Mouse (Mus musculus): ENCODE results near the gene Spata13. TPM values are rescaled to one million over a fixed set of nuclear protein-coding genes. Genes with fewer than 3 reads are reported as not detected.

Spata13 gene
- polyA plus RNA-seq, 1 experiment from 2014 or later: 23.0 TPM

DNA sequence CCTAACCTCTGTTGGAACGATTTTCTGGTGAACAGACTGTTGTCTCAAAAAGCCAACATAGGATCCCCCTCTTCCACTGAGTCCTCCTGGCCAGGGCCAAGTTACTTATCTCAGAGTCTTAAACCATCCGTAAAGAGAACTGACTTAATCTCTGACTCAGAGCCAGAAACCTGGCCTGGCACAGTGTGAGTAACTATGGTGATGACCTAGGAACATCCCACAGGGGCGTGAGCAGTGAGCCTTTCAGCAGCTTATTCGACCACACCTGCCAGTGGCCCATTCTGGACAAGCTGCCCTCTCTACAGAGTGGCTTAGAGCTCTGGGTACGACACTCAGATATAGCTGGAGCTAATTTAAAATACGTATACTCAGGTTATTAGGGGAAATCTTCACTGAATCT is 92.3 kb downstream of the Spata13 start:
- H3K4me1 ChIP-seq: peaks cover 21% of the 10 kb centered on the region; the same call in 1 of the 2 replicates
- no peak for ATAC-seq (ENCODE audit: insufficient number of reproducible peaks, insufficient read depth, low FRiP score, low TSS enrichment)
- H3K9ac ChIP-seq: no peak overlapping the region
- H3K4me2 ChIP-seq (replicated peaks): no peak overlapping the region
- H3K4me3 ChIP-seq: no peak overlapping the region
- no peak overlapping the region for H3K27ac ChIP-seq
- 72% methylated on average over 6 of the region's 6 CpGs for WGBS
- H3K27me3 ChIP-seq: no peaks in the 10 kb centered on the region
- no peaks in the 10 kb centered on the region for H3K9me3 ChIP-seq
- no peaks in the 10 kb centered on the region for H3K36me3 ChIP-seq

DNA sequence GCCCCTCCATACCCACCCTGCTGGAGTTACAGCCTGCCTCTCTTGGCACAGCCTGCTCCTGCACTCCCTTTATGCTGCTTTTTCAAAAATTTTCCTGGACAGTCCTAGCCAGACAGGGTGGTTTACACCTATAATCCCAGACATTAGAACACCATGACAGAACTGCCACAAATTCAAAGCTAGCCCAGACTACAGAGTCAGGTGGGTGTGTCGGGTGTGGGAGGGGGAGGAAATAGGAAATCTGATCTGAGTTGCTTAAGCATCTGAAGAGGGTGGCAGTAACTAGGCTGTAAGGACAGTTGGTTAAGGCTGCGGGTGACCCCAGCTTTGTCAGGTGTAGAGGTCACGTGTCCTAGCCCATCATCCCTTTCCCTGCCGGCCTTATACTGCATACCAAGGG is 93.3 kb downstream of the Spata13 start:
- WGBS: 53% methylated on average over 4 of the region's 4 CpGs
- H3K9me3 ChIP-seq: no peaks in the 10 kb centered on the region
- H3K4me1 ChIP-seq: peaks cover 15% of the 10 kb centered on the region; the same call in 1 of the 2 replicates
- H3K27me3 ChIP-seq: no peaks in the 10 kb centered on the region
- H3K4me2 ChIP-seq (replicated peaks): no peak overlapping the region
- H3K36me3 ChIP-seq: no peaks in the 10 kb centered on the region
- H3K9ac ChIP-seq: no peak overlapping the region
- no peak overlapping the region for H3K27ac ChIP-seq
- H3K4me3 ChIP-seq: no peak overlapping the region
- 0 out of 2 replicates have a peak, but pooled peaks have one; percentile 7 for ATAC-seq (ENCODE audit: insufficient number of reproducible peaks, insufficient read depth, low FRiP score, low TSS enrichment)

DNA sequence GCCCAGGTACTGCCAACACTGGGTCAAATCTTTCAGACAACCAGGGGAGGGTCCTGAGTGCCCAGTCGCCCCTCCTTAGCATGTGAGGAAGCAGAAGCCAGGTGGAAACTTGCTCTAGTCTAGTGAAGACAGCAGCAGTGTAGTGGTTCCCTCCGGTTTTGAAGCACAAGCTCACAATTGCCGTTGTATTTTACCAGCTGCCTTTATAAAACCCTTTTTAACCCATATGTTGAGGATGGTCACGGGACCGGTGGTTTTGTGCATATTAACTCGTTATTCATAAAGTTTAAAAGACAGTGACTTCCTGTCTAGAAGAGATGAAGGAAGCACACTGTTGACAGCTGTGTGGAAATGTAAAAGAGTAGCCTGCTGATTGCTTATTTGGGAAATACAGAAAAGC is 98.3 kb downstream of the Spata13 start:
- Histone ChIP-seq H3K9me3 (no peaks in the 10 kb centered on the region), H3K27me3 (no peaks in the 10 kb centered on the region), H3K4me3 (no peak overlapping the region), H3K4me1 (peaks cover 48% of the 10 kb centered on the region), H3K4me2 (replicated peaks) (no peak overlapping the region), H3K36me3 (no peaks in the 10 kb centered on the region), H3K27ac (no peak overlapping the region), H3K9ac (no peak overlapping the region)
- ATAC-seq (ENCODE audit: insufficient number of reproducible peaks, insufficient read depth, low FRiP score, low TSS enrichment): no peak
- WGBS: 51% methylated on average over 6 of the region's 6 CpGs

DNA sequence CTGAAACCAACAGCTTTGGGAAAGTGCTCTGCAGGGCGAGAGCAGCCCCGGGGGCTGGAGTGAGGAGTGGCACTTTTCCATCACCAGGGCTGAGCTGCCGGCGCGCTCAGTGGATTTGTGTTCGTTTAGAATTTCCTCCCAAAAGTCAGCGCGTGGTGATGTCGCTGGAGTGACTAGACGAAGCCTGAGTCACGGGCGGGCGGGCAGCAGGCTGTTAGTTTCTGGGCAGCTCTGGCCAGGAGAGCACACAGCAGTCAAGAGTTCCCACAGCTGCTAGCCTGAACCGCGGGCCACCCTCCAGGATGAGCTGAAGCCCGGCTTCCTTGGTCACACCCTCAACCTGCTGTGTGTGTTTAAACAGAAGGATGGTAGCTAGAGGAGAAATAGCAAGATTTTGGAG is 99.0 kb downstream of the Spata13 start:
- H3K27ac ChIP-seq: peak overlapping the region; percentile 38; the same call in 1 of the 2 replicates
- H3K9ac ChIP-seq: peak overlapping the region; percentile 28; the same call in 1 of the 2 replicates
- ATAC-seq (ENCODE audit: insufficient number of reproducible peaks, insufficient read depth, low FRiP score, low TSS enrichment): no peak
- peak overlapping the region; percentile 35 for H3K4me2 ChIP-seq (replicated peaks)
- no peaks in the 10 kb centered on the region for H3K36me3 ChIP-seq
- no peaks in the 10 kb centered on the region for H3K9me3 ChIP-seq
- 5% methylated on average over 16 of the region's 16 CpGs for WGBS
- H3K27me3 ChIP-seq: no peaks in the 10 kb centered on the region
- H3K4me1 ChIP-seq: peaks cover 47% of the 10 kb centered on the region
- no peak overlapping the region for H3K4me3 ChIP-seq

DNA sequence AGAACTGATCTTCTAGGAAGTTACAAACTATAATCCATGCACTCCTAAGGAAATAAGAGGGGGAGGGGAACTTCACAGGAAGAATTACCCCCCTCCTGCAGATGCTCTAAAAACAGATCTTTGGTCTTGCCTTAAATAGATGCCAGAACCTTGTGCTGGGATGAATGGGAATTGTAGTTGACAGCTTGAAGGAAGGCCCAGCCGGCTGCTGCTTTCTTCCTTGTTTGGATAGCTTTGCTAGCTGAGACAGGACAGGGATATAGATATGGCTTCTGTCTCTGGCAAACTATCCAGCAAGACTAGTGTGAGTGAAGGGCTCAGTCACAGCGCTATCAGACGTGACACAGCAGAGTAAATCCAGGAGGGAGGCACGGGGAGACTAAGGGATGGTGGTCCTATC is 99.9 kb downstream of the Spata13 start:
- Histone ChIP-seq H3K27me3 (no peaks in the 10 kb centered on the region), H3K27ac (peak overlapping the region; percentile 61), H3K4me1 (peaks cover 49% of the 10 kb centered on the region), H3K4me2 (replicated peaks) (0 out of 2 replicates have a peak overlapping the region, but pooled peaks have one; percentile 35), H3K9ac (no peak overlapping the region), H3K4me3 (no peak overlapping the region), H3K36me3 (no peaks in the 10 kb centered on the region), H3K9me3 (no peaks in the 10 kb centered on the region)
- no peak for ATAC-seq (ENCODE audit: insufficient number of reproducible peaks, insufficient read depth, low FRiP score, low TSS enrichment)
- 42% methylated on average over 4 of the region's 4 CpGs for WGBS

DNA sequence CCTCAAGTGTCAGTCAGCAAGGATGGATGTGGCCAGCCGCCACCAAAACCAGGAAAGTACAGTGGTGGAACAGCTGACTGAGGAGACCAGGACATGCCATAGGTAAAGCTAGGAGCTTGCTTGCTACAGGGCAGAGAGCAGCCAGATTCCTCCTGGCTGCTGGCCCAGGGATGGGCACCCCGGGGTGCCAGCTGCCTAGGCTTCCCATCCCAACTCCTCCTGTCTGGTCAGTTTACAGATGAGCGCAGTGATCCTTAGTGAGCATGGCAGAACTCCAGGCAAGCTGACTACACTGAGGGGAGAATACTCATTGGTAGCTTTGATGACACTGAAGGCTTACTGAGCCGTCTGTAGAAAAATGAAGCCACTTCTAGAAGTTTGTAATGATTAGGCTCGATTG is 101.4 kb downstream of the Spata13 start:
- Histone ChIP-seq H3K9me3 (no peaks in the 10 kb centered on the region), H3K4me1 (peaks cover 58% of the 10 kb centered on the region), H3K27ac (no peak overlapping the region), H3K9ac (no peak overlapping the region), H3K4me3 (no peak overlapping the region), H3K27me3 (no peaks in the 10 kb centered on the region), H3K4me2 (replicated peaks) (no peak overlapping the region), H3K36me3 (no peaks in the 10 kb centered on the region)
- 64% methylated on average over 5 of the region's 5 CpGs for WGBS
- ATAC-seq (ENCODE audit: insufficient number of reproducible peaks, insufficient read depth, low FRiP score, low TSS enrichment): no peak

DNA sequence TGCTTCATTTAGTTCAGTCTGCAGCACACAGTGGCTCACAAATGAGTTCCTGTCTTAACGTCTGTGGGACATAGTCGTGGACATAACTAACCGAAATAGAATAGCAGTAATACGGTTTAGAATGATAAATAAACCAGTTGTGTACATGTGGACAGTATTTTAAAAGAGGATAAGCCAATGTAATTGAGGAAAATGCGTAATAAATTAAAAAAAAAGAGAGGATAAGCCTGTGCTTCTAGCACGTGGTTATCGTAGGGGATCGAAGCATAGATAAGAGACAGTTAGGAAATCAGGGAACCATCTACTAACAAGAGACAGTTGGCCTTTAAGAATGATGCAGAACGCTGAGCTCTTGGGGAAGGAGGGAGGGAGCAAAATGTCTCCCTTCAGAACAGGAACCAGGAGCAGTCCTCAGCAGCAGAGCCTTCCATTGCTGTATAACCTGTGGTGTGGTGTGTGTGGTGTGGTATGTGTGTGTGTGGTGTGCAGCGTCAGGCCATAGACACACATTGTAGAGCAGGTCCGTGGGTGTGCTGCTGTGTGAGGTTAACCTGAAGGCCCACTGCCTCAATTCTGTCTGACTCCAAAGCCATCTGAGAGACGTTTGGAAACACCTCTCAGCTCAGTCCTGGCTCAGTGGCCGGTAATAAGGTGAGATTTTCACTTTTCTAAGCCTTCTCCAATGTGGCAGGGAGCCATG is 102.2 kb downstream of the Spata13 start:
- 57% methylated on average over 13 of the region's 13 CpGs for WGBS
- Histone ChIP-seq H3K9me3 (no peaks in the 10 kb centered on the region), H3K9ac (no peak overlapping the region), H3K27ac (peak overlapping the region; percentile 84), H3K27me3 (no peaks in the 10 kb centered on the region), H3K4me1 (peaks cover 58% of the 10 kb centered on the region), H3K36me3 (no peaks in the 10 kb centered on the region), H3K4me3 (no peak overlapping the region), H3K4me2 (replicated peaks) (no peak overlapping the region)
- no peak for ATAC-seq (ENCODE audit: insufficient number of reproducible peaks, insufficient read depth, low FRiP score, low TSS enrichment)

DNA sequence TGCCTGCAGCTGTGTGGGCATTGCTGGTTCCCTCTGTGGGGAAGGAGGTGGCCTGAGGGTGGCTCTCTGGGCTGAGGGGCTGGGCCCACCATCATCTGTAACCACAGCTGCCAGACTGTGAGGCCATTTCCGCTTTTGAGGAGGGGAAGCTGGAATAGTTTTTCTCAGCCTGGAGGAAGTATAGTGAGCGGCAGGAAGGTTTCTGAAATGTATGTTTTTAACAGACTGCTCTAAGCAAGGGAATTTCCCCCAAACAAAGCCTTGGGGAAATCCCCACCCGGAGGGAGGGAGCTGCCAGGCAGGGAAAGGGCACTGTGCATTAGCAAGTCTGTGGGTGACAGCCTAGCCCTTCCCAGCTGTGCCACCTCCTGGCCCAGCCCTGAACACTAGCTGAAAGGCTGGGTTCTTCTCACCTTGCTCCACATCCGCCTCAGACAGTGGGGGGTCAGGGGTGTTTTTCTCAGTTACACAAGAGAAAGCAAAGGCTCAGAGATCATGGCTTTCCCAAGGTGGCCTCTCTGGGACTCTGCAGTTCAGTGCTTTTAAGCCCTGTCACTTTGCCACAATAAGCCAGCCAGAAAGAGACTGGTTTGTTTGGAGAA is 102.9 kb downstream of the Spata13 start:
- Histone ChIP-seq H3K4me1 (peaks cover 62% of the 10 kb centered on the region), H3K9me3 (no peaks in the 10 kb centered on the region), H3K27me3 (no peaks in the 10 kb centered on the region), H3K4me3 (no peak overlapping the region), H3K4me2 (replicated peaks) (no peak overlapping the region), H3K9ac (no peak overlapping the region), H3K27ac (peak overlapping the region; percentile 84), H3K36me3 (no peaks in the 10 kb centered on the region)
- 0 out of 2 replicates have a peak, but pooled peaks have one; percentile 38 for ATAC-seq (ENCODE audit: insufficient number of reproducible peaks, insufficient read depth, low FRiP score, low TSS enrichment)
- 7% methylated on average over 4 of the region's 4 CpGs for WGBS

DNA sequence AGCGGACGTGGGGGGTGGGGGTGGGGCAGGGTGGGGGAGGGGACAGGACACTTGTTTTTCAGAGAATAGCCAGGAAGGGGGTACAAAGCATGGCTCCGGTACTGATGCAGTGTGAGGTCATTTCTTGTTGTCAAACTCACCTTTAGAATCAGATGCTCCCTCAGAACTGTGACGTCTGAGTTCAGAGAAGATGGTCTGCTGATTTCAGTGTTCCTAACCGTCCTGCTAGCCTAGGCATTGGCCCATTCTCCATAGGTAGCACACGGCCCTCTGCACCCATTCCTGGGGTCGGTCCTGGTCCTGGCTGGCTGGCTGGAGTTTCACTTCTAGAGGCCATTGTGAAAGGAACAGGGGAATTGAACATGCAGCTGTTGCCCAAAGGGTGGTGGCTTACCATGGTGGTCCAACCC is 103.4 kb downstream of the Spata13 start:
- Histone ChIP-seq H3K4me1 (peaks cover 63% of the 10 kb centered on the region), H3K9ac (no peak overlapping the region), H3K27ac (peak overlapping the region; percentile 84), H3K4me3 (no peak overlapping the region), H3K4me2 (replicated peaks) (no peak overlapping the region), H3K36me3 (no peaks in the 10 kb centered on the region), H3K9me3 (no peaks in the 10 kb centered on the region), H3K27me3 (no peaks in the 10 kb centered on the region)
- WGBS: 23% methylated on average over 7 of the region's 7 CpGs
- no peak for ATAC-seq (ENCODE audit: insufficient number of reproducible peaks, insufficient read depth, low FRiP score, low TSS enrichment)

DNA sequence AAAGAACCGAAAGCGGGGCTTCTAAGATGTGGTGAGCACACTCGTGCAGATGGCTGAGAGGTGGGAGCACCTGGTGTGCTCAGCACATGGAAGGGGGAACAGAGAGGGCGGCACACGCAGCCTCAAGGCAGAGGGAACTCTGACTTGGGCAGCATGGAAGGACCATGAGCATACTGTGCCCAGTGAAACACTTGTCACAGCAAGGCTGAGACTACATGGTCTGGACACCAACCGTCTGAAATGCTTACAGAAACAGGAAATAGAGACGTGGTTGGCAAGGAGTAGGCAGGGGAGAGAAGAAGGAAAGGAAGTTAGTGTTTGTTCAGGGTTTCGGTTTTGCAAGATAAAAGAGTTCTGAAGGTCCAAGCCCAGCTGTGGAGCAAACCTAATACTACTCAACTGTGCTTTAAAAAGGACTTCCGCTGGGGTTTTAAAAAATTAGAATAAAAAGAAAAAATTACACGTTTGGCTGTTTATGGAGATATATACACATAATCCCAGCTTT is 104.7 kb downstream of the Spata13 start:
- H3K9me3 ChIP-seq: no peaks in the 10 kb centered on the region
- WGBS: 61% methylated on average over 10 of the region's 10 CpGs
- no peaks in the 10 kb centered on the region for H3K27me3 ChIP-seq
- H3K4me1 ChIP-seq: peaks cover 53% of the 10 kb centered on the region
- peak overlapping the region; percentile 65 for H3K27ac ChIP-seq
- no peaks in the 10 kb centered on the region for H3K36me3 ChIP-seq
- ATAC-seq (ENCODE audit: insufficient number of reproducible peaks, insufficient read depth, low FRiP score, low TSS enrichment): no peak
- H3K4me3 ChIP-seq: no peak overlapping the region
- no peak overlapping the region for H3K4me2 ChIP-seq (replicated peaks)
- no peak overlapping the region for H3K9ac ChIP-seq

DNA sequence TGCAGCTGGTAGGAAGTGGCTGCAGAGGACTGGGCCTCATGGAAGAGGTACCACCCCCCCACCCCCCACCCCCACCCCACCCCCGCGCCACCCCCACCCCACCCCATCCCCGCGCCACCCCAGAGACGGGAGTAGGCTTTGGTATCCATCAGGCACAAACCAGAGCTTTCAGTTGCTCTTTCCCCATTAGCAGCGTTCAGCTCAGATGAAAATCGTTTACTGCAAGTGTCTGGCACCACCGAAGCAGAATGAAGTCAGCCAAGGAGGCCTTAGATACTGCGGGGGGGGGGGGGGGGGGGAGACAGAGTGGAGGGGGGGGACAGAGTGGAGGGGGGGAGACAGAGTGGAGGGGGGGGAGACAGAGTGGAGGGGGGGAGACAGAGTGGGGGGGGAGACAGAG is 105.4 kb downstream of the Spata13 start:
- Histone ChIP-seq H3K27me3 (no peaks in the 10 kb centered on the region), H3K36me3 (no peaks in the 10 kb centered on the region), H3K4me3 (no peak overlapping the region), H3K9me3 (no peaks in the 10 kb centered on the region), H3K9ac (no peak overlapping the region), H3K27ac (peak overlapping the region; percentile 65; the same call in 1 of the 2 replicates), H3K4me2 (replicated peaks) (no peak overlapping the region), H3K4me1 (peaks cover 47% of the 10 kb centered on the region)
- WGBS: 11% methylated on average over 6 of the region's 9 CpGs
- ATAC-seq (ENCODE audit: insufficient number of reproducible peaks, insufficient read depth, low FRiP score, low TSS enrichment): no peak

DNA sequence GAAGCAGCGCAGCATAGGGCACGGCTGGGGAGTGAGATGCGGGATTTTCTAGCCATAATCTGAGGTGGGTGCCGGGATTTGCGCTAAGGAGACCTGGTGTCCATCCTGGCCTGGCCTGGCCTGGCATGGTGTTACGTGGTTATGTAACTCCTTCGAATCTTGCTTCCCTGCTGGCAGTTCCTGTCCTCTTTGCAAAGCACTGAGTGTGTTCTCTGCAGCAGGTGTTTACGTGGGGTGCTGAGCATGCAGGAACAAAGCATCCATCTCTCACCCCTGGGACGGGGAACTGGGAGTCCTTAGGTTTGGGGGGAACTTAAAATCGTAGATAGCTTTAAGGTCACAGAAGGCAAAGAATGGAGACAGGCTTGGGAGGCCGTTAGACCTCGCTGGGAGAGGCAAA is 105.8 kb downstream of the Spata13 start:
- Histone ChIP-seq H3K9me3 (no peaks in the 10 kb centered on the region), H3K27me3 (no peaks in the 10 kb centered on the region), H3K36me3 (no peaks in the 10 kb centered on the region), H3K9ac (no peak overlapping the region), H3K4me3 (no peak overlapping the region), H3K4me2 (replicated peaks) (no peak overlapping the region), H3K4me1 (peaks cover 47% of the 10 kb centered on the region), H3K27ac (peak overlapping the region; percentile 65)
- whole genome bisulfite sequencing: 75% methylated on average over 12 of the region's 12 CpGs
- ATAC-seq (ENCODE audit: insufficient number of reproducible peaks, insufficient read depth, low FRiP score, low TSS enrichment): no peak

All from embryonic facial prominence, embryonic 12.5 days (tissue).